Mouse (Mus musculus) hindbrain, embryonic 12.5 days (tissue): Measurements from ENCODE around the gene Prom1. TPM values are rescaled to one million over a fixed set of nuclear protein-coding genes. Genes with fewer than 3 reads are reported as not detected.

Experiments used
- ATAC-seq: fragments of 200-750 bp; cut with Nextera tagmentation; 2 replicates; pipeline ENCODE4 v1.8.0; 2017; ENCODE audit warnings: moderate TSS enrichment; ENCODE audit not compliant: low FRiP score
- H3K27ac ChIP-seq: fragments of 300-500 bp; sonication (generic); 2 replicates; pipeline ENCODE4 v1.5.1; 2016; ENCODE audit warnings: mild to moderate bottlenecking
- H3K27me3 ChIP-seq: fragments of 300-500 bp; sonication (generic); 2 replicates; pipeline ENCODE4 v1.6.1; 2016; ENCODE audit warnings: mild to moderate bottlenecking
- H3K36me3 ChIP-seq: fragments of 300-500 bp; sonication (generic); 2 replicates; pipeline ENCODE4 v1.6.1; 2016; ENCODE audit warnings: mild to moderate bottlenecking
- H3K4me1 ChIP-seq: fragments of 300-500 bp; sonication (generic); 2 replicates; pipeline ENCODE4 v1.6.1; 2016
- H3K4me2 ChIP-seq: fragments of 300-500 bp; sonication (generic); replicated peaks from 2 replicates; pipeline ENCODE4 v1.6.1; 2016; ENCODE audit warnings: mild to moderate bottlenecking
- H3K4me3 ChIP-seq: fragments of 300-500 bp; sonication (generic); 2 replicates; pipeline ENCODE4 v1.5.1; 2016; ENCODE audit warnings: mild to moderate bottlenecking
- H3K9ac ChIP-seq: fragments of 300-500 bp; sonication (generic); 2 replicates; pipeline ENCODE4 v1.6.1; 2016; ENCODE audit warnings: mild to moderate bottlenecking, moderate library complexity
- H3K9me3 ChIP-seq: fragments of 300-500 bp; sonication (generic); replicated peaks from 2 replicates; pipeline ENCODE4 v1.6.1; 2016; ENCODE audit warnings: mild to moderate bottlenecking
- WGBS: fragments of 180-500 bp; shearing (Covaris S2); methylation state at CpG from one replicate; pipeline ENCODE4 v1.1.7; 2016; 5-methylcytosine and 5-hydroxymethylcytosine counted together
- polyA plus RNA-seq: library from polyadenylated mRNA; unstranded; fragments of >200 nt; fragmentation: Nextera tagmentation; extraction: Ambion mirVana; gene quantifications from 2 replicates; pipeline ENCODE4 v1.2.1, GENCODE M21; 2016

The Prom1 gene
- polyA plus RNA-seq, 1 experiment from 2014 or later, result 95.5 TPM

DNA sequence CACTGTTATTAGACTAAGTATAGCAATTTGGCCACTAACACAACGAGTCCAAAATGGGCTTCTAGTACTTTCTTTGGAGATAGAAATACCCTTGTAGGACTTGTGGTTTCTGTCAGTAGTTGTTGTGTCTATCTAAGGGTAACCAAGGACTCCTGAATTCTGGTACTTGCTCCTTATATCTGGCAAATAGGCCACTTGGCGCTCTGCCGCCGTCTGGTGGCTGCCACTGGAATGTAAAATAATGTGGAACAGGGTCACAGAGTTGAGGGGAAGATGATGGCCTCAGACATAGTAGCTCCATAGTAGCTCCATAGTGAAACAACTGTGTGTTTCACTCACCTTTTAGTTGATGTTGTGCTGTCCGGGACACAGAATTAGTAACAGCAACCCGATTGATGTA lies 111.5 kb downstream of the Prom1 start:
- ATAC-seq, result no peak
- no peak overlapping the region for H3K9ac ChIP-seq
- H3K36me3 ChIP-seq, result no peaks in the 10 kb centered on the region; the same call in 1 of the 2 replicates
- WGBS, result 60% methylated on average over 6 of the region's 6 CpGs
- no peak overlapping the region for H3K4me2 ChIP-seq
- H3K27ac ChIP-seq, result no peak overlapping the region
- no peak overlapping the region for H3K4me3 ChIP-seq
- no peaks in the 10 kb centered on the region for H3K9me3 ChIP-seq
- H3K4me1 ChIP-seq, result no peaks in the 10 kb centered on the region
- no peaks in the 10 kb centered on the region for H3K27me3 ChIP-seq

DNA sequence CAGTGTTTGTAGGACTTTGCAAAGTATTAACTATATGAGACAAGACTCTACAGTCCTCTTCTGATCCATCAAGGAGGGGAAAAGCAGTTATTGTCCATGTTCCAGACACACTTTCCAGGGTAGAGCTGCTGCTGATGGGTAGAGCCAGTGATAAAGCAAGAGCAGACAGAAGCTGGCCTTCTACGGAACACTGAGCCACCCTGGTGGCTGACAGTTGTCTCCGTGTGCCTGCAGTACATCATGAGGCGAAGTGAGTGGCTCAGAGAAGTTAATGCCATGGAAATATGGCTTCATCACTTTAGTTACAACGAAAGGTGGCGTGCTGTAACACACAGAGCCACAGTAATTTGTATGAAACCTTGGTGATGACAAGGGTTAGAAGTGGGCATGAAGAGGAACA lies 112.8 kb downstream of the Prom1 start:
- Histone ChIP-seq H3K27me3 (no peaks in the 10 kb centered on the region), H3K9ac (no peak overlapping the region), H3K36me3 (no peaks in the 10 kb centered on the region; the same call in 1 of the 2 replicates), H3K27ac (no peak overlapping the region), H3K4me1 (no peaks in the 10 kb centered on the region), H3K4me2 (no peak overlapping the region), H3K4me3 (no peak overlapping the region), H3K9me3 (no peaks in the 10 kb centered on the region)
- 81% methylated on average over 5 of the region's 5 CpGs for WGBS
- no peak for ATAC-seq

DNA sequence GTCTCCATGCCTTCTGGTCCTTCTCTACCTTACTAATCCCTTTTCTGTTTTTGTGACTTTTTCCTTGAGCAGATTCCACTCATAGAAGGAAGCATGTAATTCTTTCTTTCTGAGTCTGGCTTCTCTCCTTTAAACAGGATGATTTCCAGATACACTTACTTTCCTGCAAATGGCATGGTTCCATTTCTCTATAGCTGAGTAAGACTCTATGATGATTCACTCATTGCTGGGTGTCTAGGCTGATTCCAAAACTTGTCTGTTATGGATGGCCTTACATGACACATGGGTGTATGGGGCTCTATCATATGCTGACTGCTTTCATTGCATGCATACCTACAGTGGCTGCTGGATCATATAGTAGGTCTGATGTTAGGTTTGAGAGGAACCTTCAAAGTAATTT lies 115.6 kb downstream of the Prom1 start:
- H3K9me3 ChIP-seq, result no peaks in the 10 kb centered on the region
- H3K27me3 ChIP-seq, result no peaks in the 10 kb centered on the region
- no peak overlapping the region for H3K9ac ChIP-seq
- H3K36me3 ChIP-seq, result no peaks in the 10 kb centered on the region
- H3K4me1 ChIP-seq, result 0 out of 2 replicates have a peak, but pooled peaks cover 4% of the 10 kb centered on the region
- no peak overlapping the region for H3K27ac ChIP-seq
- H3K4me2 ChIP-seq, result no peak overlapping the region
- no peak for ATAC-seq
- no peak overlapping the region for H3K4me3 ChIP-seq

DNA sequence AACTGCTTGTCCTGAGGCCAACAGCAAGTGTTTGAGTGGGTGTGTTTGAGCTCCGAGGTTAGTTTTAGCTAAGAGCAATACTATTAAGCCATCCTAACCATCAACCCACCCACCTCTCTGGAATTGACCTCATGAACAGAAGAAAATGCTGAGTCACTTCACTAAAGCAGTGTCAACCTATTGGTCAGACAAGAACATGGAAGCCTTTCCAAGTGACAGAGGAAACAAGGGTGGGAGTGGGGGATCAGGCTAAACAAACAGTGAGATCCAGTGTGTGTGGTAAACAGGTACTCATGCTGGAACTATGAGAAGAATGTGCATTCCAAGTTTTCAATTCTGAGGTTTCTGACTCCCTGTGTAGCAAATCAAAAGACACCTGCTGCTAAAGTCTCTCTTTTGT lies 118.9 kb downstream of the Prom1 start:
- Histone ChIP-seq H3K4me1 (0 out of 2 replicates have a peak, but pooled peaks cover 4% of the 10 kb centered on the region), H3K4me2 (no peak overlapping the region), H3K9me3 (no peaks in the 10 kb centered on the region), H3K27me3 (no peaks in the 10 kb centered on the region), H3K4me3 (no peak overlapping the region), H3K9ac (no peak overlapping the region), H3K36me3 (no peaks in the 10 kb centered on the region), H3K27ac (no peak overlapping the region)
- 61% methylated on average over 1 of the region's 1 CpGs for WGBS
- no peak for ATAC-seq

DNA sequence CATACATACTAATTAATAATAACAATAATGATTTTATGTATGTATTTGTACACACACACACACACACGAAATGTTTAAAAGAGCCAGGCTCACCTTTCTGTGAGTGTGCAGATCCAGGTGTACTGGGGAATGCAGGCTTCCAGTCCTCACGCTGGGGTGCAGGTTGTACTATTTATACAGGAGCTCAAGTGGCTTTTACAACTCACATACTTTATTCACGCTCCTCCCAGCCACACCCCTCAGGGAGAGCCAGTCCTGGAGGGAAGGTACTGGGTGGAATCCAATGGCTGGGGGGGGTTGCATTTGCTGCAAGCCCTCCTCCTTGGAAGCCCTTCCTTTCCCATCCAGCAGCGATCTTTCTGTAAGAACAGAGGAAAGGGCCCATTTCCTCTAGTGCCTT lies 120.2 kb downstream of the Prom1 start, which contains the start of gene Fgfbp1:
Gene Fgfbp1, minus strand, starts transcription at position 160 of the 400 bp plus-strand sequence.
- Histone ChIP-seq H3K4me3 (no peak within 1 kb of the TSS), H3K36me3 (no peaks in the 10 kb centered on the region), H3K27ac (no peak within 1 kb of the TSS), H3K9ac (no peak within 1 kb of the TSS), H3K4me1 (0 out of 2 replicates have a peak, but pooled peaks cover 4% of the 10 kb centered on the region), H3K27me3 (no peaks in the 10 kb centered on the region), H3K9me3 (no peaks in the 10 kb centered on the region), H3K4me2 (no peak within 1 kb of the TSS)
- 51% methylated on average over 4 of the region's 4 CpGs for WGBS
- ATAC-seq, result no peak

DNA sequence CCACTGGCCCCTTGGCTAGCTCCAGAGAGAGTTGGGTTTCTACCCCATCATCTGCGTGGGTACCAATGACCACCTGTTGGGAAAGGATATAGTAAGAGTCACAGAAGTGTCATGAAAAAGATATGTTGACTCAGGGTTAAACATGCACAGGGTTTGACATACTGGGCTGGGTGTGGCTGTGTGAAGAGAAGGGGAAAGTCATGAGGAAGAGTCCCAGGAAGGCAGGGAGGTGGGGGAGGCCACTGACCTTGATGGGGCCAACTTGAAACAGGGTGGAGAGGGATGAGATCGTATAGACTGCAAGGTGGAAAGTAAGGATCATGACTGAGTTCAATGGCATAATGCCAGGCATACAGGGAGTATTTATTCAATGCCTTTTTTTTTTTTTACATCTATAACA lies 121.4 kb downstream of the Prom1 start:
- H3K9ac ChIP-seq, result no peak overlapping the region
- no peaks in the 10 kb centered on the region for H3K27me3 ChIP-seq
- H3K4me2 ChIP-seq, result no peak overlapping the region
- no peak overlapping the region for H3K4me3 ChIP-seq
- no peaks in the 10 kb centered on the region for H3K36me3 ChIP-seq
- 79% methylated on average over 2 of the region's 2 CpGs for WGBS
- no peak overlapping the region for H3K27ac ChIP-seq
- no peaks in the 10 kb centered on the region for H3K9me3 ChIP-seq
- ATAC-seq, result no peak
- 0 out of 2 replicates have a peak, but pooled peaks cover 4% of the 10 kb centered on the region for H3K4me1 ChIP-seq

DNA sequence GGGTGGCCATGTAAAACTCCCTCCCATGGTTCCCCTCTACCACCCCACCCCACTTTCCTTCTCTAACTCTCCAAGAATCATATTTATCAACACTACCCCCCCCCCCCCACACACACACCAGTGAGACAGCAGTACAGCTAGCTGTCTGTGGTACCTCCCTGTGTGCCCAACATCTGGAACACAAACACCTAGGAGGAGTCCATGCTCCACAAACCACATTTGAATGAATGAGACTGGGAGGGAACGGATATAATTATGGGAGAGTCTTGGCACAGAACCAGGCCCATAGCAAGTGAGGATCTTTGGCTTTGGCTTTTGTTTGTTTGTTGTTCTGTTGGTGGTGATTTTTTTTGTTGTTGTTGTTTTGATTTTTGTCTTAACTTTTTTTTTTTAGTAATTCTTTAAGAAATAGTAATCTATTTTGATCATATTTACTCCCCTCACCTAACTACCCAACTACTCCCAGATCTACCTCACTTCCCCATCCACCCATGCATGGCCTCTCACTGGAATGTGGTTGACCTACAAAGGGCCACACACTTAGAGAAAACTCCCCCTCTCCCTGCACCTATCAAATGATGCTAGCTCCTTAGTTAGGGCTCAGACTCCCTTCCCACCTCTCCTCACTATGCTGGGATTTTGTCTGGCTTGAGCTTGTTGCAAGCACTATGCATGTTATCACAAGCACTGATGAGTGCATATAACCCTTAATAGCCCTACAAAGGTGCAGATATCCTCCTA lies 124.8 kb downstream of the Prom1 start:
- no peaks in the 10 kb centered on the region for H3K4me1 ChIP-seq
- no peaks in the 10 kb centered on the region for H3K36me3 ChIP-seq
- ATAC-seq, result no peak
- no peak overlapping the region for H3K4me2 ChIP-seq
- no peak overlapping the region for H3K4me3 ChIP-seq
- H3K27me3 ChIP-seq, result no peaks in the 10 kb centered on the region
- H3K9ac ChIP-seq, result no peak overlapping the region
- H3K9me3 ChIP-seq, result no peaks in the 10 kb centered on the region
- no peak overlapping the region for H3K27ac ChIP-seq
- WGBS, result 86% methylated on average over 1 of the region's 1 CpGs

DNA sequence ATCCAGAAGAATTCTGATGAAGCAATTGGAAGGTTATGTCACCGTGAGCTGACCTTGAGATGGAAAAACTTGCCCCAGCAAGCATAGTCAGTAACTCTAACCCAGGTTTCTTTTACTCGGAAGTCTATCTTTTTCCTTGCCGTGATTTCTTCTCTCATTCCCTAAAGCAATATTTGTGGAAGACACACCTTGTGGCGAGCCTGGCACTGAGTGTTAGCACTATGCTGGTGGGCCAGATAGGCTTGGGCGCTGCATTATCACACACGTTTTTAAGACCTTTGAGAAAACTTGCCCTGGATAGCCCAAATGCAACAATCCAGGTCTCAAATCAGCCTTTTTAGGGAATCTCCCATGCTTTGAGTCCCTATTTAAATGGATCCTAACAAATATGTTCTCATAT lies 127.7 kb downstream of the Prom1 start:
- Histone ChIP-seq H3K4me3 (no peak overlapping the region), H3K9me3 (no peaks in the 10 kb centered on the region), H3K4me1 (no peaks in the 10 kb centered on the region), H3K27me3 (no peaks in the 10 kb centered on the region), H3K36me3 (no peaks in the 10 kb centered on the region), H3K4me2 (no peak overlapping the region), H3K9ac (no peak overlapping the region), H3K27ac (no peak overlapping the region)
- ATAC-seq, result no peak
- WGBS, result 86% methylated on average over 6 of the region's 6 CpGs

DNA sequence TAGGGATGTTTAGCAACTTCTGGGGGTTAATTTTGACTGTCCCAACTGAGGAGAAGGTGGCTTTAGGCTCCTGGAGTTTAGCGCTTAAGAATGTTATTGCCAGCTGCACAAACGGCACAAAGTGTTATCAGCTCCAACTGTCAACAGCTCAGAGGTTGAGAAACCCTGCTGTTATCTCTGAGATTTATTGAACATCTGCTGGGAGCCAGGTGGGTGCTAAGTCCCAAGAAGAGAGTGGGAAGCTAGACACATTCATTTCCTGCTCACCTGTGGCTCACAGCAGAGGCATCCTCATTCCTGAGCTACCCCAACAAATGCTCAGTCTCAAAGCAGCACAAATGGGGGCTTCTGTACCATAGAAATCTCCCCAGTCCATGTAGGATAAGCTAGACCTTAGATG lies 130.7 kb downstream of the Prom1 start:
- Histone ChIP-seq H3K4me3 (no peak overlapping the region), H3K4me1 (no peaks in the 10 kb centered on the region), H3K4me2 (no peak overlapping the region), H3K27me3 (no peaks in the 10 kb centered on the region), H3K9me3 (no peaks in the 10 kb centered on the region), H3K36me3 (no peaks in the 10 kb centered on the region), H3K9ac (no peak overlapping the region), H3K27ac (no peak overlapping the region)
- WGBS, result 84% methylated on average over 2 of the region's 2 CpGs
- no peak for ATAC-seq

DNA sequence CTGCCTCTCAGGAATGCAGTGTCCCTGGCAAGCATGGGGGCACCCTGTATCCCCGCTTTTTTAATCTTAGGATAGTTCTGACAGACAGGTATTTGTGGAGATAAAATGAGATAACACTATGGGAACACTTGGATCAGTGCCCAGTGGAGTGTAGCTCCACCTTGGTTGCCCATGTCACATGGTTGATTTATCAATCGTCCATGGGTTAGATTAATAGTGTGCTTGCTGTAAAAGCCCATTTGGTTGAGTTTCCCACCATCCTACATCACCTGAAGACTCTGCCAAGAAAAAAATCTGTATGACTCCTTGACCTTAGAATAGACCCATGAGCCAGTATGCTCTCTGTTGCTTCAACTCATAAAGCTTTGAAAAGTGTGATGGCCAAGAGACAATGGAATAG lies 131.3 kb downstream of the Prom1 start:
- Histone ChIP-seq H3K4me2 (no peak overlapping the region), H3K36me3 (no peaks in the 10 kb centered on the region), H3K27me3 (no peaks in the 10 kb centered on the region), H3K27ac (no peak overlapping the region), H3K4me1 (no peaks in the 10 kb centered on the region), H3K9me3 (no peaks in the 10 kb centered on the region), H3K9ac (no peak overlapping the region), H3K4me3 (no peak overlapping the region)
- WGBS, result 85% methylated on average over 2 of the region's 2 CpGs
- no peak for ATAC-seq

DNA sequence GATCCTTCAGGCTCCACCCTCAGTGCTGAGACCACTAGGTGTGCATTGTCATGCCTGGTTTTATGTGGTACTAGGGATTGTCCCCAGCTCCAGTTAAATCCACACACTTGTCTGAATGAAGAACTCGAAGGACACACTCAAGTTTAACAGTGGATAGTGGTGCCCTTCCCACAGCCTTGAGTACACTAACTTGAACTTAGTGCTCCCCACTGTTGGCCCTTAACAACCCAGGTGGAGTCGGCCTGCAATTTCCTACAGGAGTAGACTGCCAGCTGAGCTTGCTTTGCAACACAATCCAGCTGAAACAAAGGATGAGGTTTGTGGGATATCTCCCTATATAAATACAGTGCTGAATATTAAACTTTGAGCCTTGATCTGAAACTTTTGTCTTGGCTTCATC lies 133.2 kb downstream of the Prom1 start:
- Histone ChIP-seq H3K9ac (no peak overlapping the region), H3K4me1 (no peaks in the 10 kb centered on the region), H3K9me3 (no peaks in the 10 kb centered on the region), H3K27ac (no peak overlapping the region), H3K4me2 (no peak overlapping the region), H3K4me3 (no peak overlapping the region), H3K36me3 (no peaks in the 10 kb centered on the region), H3K27me3 (no peaks in the 10 kb centered on the region)
- no peak for ATAC-seq
- WGBS, result 64% methylated on average over 2 of the region's 2 CpGs

DNA sequence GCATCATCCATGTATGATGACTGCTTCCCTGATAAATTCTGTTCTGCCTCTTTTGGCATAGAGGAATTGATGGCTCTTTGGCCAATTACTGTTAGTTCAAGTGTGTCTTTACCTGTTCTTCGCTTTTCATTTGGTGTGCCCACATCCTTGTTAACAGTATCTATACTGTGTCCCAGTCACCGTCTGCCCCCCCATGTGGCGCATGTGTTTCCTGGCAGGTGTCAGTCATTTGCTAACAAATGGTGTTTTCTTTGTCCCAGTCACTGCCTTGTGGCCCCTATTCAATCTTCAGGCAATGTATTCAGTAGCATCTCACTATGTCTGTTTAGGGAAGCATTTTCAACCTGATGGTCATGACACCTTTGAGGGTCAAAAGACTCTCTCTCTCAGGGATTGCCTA lies 140.8 kb downstream of the Prom1 start:
- H3K36me3 ChIP-seq, result no peaks in the 10 kb centered on the region
- H3K9me3 ChIP-seq, result no peaks in the 10 kb centered on the region
- no peak overlapping the region for H3K27ac ChIP-seq
- no peak overlapping the region for H3K9ac ChIP-seq
- no peak overlapping the region for H3K4me3 ChIP-seq
- ATAC-seq, result no peak
- no peak overlapping the region for H3K4me2 ChIP-seq
- H3K27me3 ChIP-seq, result no peaks in the 10 kb centered on the region
- 88% methylated on average over 3 of the region's 3 CpGs for WGBS
- H3K4me1 ChIP-seq, result no peaks in the 10 kb centered on the region

DNA sequence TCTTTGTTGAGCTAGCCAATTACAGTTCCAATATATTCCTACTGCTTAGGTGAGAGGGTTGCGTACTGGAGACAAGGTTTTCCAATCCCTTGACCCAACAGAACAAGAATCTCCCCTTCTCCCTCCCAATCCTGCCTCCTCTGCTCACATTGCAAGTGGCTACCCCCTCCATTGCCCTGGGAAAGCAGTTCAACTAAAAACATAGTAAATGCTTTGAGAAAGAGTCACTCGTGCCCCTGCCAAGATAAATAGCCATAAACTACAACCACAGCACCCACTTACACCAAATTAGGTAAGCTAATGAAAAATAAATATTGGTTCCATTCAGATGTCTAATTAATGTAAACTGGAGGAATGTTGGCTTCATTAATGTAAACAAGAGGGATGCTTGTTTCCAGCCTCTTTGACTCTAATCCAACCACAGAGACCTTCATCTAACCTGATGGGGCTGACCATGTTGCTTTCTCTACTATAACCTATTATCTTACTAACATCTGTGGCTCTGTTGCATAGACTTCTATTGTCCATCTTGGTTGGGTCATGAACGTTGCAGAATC lies 141.9 kb downstream of the Prom1 start:
- Histone ChIP-seq H3K9me3 (no peaks in the 10 kb centered on the region), H3K4me2 (no peak overlapping the region), H3K9ac (no peak overlapping the region), H3K27ac (no peak overlapping the region), H3K4me1 (no peaks in the 10 kb centered on the region), H3K27me3 (no peaks in the 10 kb centered on the region), H3K4me3 (no peak overlapping the region), H3K36me3 (no peaks in the 10 kb centered on the region)
- no peak for ATAC-seq
- 86% methylated on average over 2 of the region's 3 CpGs for WGBS
